24 mouse cellular contexts compared by ENCODE assay signal in the genomic region with DNA sequence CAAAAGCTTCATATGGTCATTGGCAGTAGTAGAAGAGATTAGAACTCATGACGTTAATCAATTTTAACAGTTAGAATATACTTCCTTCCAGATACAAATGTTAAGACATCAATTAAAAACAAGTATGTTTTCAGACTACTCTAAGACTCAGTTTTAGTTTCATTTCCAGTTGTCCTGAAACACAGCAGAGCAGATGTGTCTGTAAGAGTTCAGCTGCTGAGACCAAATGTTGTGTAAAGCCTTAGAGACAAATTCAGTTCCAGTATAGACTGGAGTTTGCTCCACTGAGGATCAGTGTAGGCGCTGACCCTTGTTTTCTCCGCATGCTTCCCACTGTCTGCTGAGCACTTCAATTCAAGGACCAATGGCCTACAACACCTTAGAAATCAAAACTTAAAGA.
"Had no signal": no experiment of that assay in that cellular context is flagged by ENCODE, and none has a peak within 500 bp of the region (broad histone marks: within the 10 kb centered on the region; RNA-seq: fewer than 3 reads in every experiment).

No protein-coding gene starts in this region.

- ATAC-seq: liver, embryonic 12.5 days had no signal

- H3K4me1 ChIP-seq: liver, embryonic 12.5 days had no signal

- H3K27me3 ChIP-seq: heart, embryonic 12.5 days; kidney, embryonic 15.5 days; limb, embryonic 15.5 days; liver, embryonic 12.5 days had no signal

- H3K9ac ChIP-seq: heart, embryonic 12.5 days; hindbrain, embryonic 12.5 days; hindbrain, embryonic 14.5 days; kidney, embryonic 15.5 days; limb, embryonic 13.5 days; limb, embryonic 15.5 days; liver, embryonic 12.5 days; liver, embryonic 14.5 days had no signal

- H3K4me3 ChIP-seq: heart, embryonic 10.5 days; heart, embryonic 12.5 days; hindbrain, embryonic 10.5 days; hindbrain, embryonic 12.5 days; kidney, embryonic 15.5 days; limb, embryonic 13.5 days; limb, embryonic 15.5 days; liver, embryonic 12.5 days had no signal

- H3K36me3 ChIP-seq: heart, embryonic 10.5 days; heart, embryonic 12.5 days; hindbrain, embryonic 10.5 days; hindbrain, embryonic 12.5 days; kidney, embryonic 15.5 days; limb, embryonic 13.5 days; limb, embryonic 15.5 days; liver, embryonic 12.5 days had no signal

- DNase-seq: gastrocnemius, postnatal 14 days; gastrocnemius, postnatal 36 days; heart, adult 18-20 months; heart, postnatal 10 days; heart, postnatal 4 days; kidney, adult 11 months; kidney, adult 2 months; kidney, adult 9 months; kidney, postnatal 14 days; kidney, postnatal 36 days; layer of hippocampus, adult 9-11 months; layer of hippocampus, postnatal 36 days; left cerebral cortex, postnatal 4 days had no signal

- H3K9me3 ChIP-seq: heart, embryonic 10.5 days; heart, embryonic 12.5 days; hindbrain, embryonic 10.5 days; hindbrain, embryonic 12.5 days; kidney, embryonic 15.5 days; limb, embryonic 13.5 days; limb, embryonic 15.5 days; liver, embryonic 12.5 days had no signal

- H3K4me2 ChIP-seq: heart, embryonic 12.5 days; hindbrain, embryonic 12.5 days; hindbrain, embryonic 14.5 days; kidney, embryonic 15.5 days; limb, embryonic 13.5 days; limb, embryonic 15.5 days; liver, embryonic 12.5 days had no signal

- H3K27ac ChIP-seq: heart, embryonic 10.5 days; hindbrain, embryonic 12.5 days; kidney, embryonic 15.5 days; kidney, postnatal 0 days; limb, embryonic 13.5 days; limb, embryonic 15.5 days; liver, embryonic 12.5 days; liver, embryonic 14.5 days had no signal
